Mouse (Mus musculus): Measurements from ENCODE around the gene Gm7271. TPM values are rescaled to one million over a fixed set of nuclear protein-coding genes. Genes with fewer than 3 reads are reported as not detected.

Gm7271 gene
- polyA plus RNA-seq, 1 experiment from 2014 or later, result not detected

GRCm38 (mm10) chr5:76529704-76530066 lies 45.8 kb downstream of the Gm7271 start:
- H3K4me2 ChIP-seq (replicated peaks), result peak overlapping the region; percentile 93
- H3K4me3 ChIP-seq, result peak overlapping the region; percentile 97
- peak overlapping the region; percentile 76 for H3K27ac ChIP-seq (replicated peaks)
- H3K36me3 ChIP-seq, result peaks cover 11% of the 10 kb centered on the region
- ATAC-seq (ENCODE audit: low FRiP score, low read depth), result no peak; the same call in 1 of the 2 replicates
- whole genome bisulfite sequencing, result 11% methylated on average over 9 of the region's 9 CpGs
- no peaks in the 10 kb centered on the region for H3K27me3 ChIP-seq
- H3K4me1 ChIP-seq, result peaks cover 12% of the 10 kb centered on the region
- peak overlapping the region; percentile 82 for H3K9ac ChIP-seq (replicated peaks)
- H3K9me3 ChIP-seq, result no peaks in the 10 kb centered on the region

- Histone ChIP-seq H3K4me2 (replicated peaks) (no peak overlapping the region), H3K4me3 (no peak overlapping the region), H3K27ac (replicated peaks) (no peak overlapping the region), H3K9ac (replicated peaks) (no peak overlapping the region), H3K9me3 (no peaks in the 10 kb centered on the region), H3K36me3 (peaks cover 40% of the 10 kb centered on the region), H3K4me1 (peaks cover 12% of the 10 kb centered on the region), H3K27me3 (no peaks in the 10 kb centered on the region)
- no peak for ATAC-seq (ENCODE audit: low FRiP score, low read depth)
- 87% methylated on average over 6 of the region's 6 CpGs for WGBS
Observed at GRCm38 (mm10) chr5:76533186-76533585, 49.3 kb downstream of the Gm7271 start.

- H3K27me3 ChIP-seq, result no peaks in the 10 kb centered on the region
- no peak overlapping the region for H3K4me3 ChIP-seq
- ATAC-seq (ENCODE audit: low FRiP score, low read depth), result no peak
- no peak overlapping the region for H3K4me2 ChIP-seq (replicated peaks)
- H3K9me3 ChIP-seq, result no peaks in the 10 kb centered on the region
- no peak overlapping the region for H3K27ac ChIP-seq (replicated peaks)
- WGBS, result 91% methylated on average over 1 of the region's 1 CpGs
- H3K4me1 ChIP-seq, result no peaks in the 10 kb centered on the region
- peaks cover 52% of the 10 kb centered on the region for H3K36me3 ChIP-seq
- H3K9ac ChIP-seq (replicated peaks), result no peak overlapping the region
Observed at GRCm38 (mm10) chr5:76536231-76536630, 52.4 kb downstream of the Gm7271 start.

GRCm38 (mm10) chr5:76537578-76537977 lies 53.7 kb downstream of the Gm7271 start:
- Histone ChIP-seq H3K9me3 (no peaks in the 10 kb centered on the region), H3K4me3 (no peak overlapping the region), H3K36me3 (peaks cover 60% of the 10 kb centered on the region), H3K27me3 (no peaks in the 10 kb centered on the region), H3K4me2 (replicated peaks) (no peak overlapping the region), H3K27ac (replicated peaks) (no peak overlapping the region), H3K4me1 (no peaks in the 10 kb centered on the region), H3K9ac (replicated peaks) (no peak overlapping the region)
- WGBS, result 95% methylated on average over 10 of the region's 10 CpGs
- ATAC-seq (ENCODE audit: low FRiP score, low read depth), result no peak

- Histone ChIP-seq H3K9ac (replicated peaks) (no peak overlapping the region), H3K4me3 (no peak overlapping the region), H3K27me3 (no peaks in the 10 kb centered on the region), H3K4me1 (no peaks in the 10 kb centered on the region), H3K9me3 (no peaks in the 10 kb centered on the region), H3K4me2 (replicated peaks) (no peak overlapping the region), H3K27ac (replicated peaks) (no peak overlapping the region), H3K36me3 (peaks cover 70% of the 10 kb centered on the region)
- 64% methylated on average over 8 of the region's 8 CpGs for WGBS
- ATAC-seq (ENCODE audit: low FRiP score, low read depth), result no peak
Observed at GRCm38 (mm10) chr5:76540181-76540580, 56.3 kb downstream of the Gm7271 start.

- no peaks in the 10 kb centered on the region for H3K4me1 ChIP-seq
- no peak overlapping the region for H3K27ac ChIP-seq (replicated peaks)
- H3K27me3 ChIP-seq, result no peaks in the 10 kb centered on the region
- H3K36me3 ChIP-seq, result peaks cover 69% of the 10 kb centered on the region
- ATAC-seq (ENCODE audit: low FRiP score, low read depth), result no peak
- no peak overlapping the region for H3K4me3 ChIP-seq
- H3K9me3 ChIP-seq, result no peaks in the 10 kb centered on the region
- H3K4me2 ChIP-seq (replicated peaks), result no peak overlapping the region
- no peak overlapping the region for H3K9ac ChIP-seq (replicated peaks)
Observed at GRCm38 (mm10) chr5:76540842-76541241, 57.0 kb downstream of the Gm7271 start.

- peaks cover 61% of the 10 kb centered on the region for H3K36me3 ChIP-seq
- H3K4me3 ChIP-seq, result no peak overlapping the region
- ATAC-seq (ENCODE audit: low FRiP score, low read depth), result no peak
- 92% methylated on average over 8 of the region's 8 CpGs for WGBS
- no peaks in the 10 kb centered on the region for H3K27me3 ChIP-seq
- no peaks in the 10 kb centered on the region for H3K9me3 ChIP-seq
- no peak overlapping the region for H3K9ac ChIP-seq (replicated peaks)
- H3K4me2 ChIP-seq (replicated peaks), result no peak overlapping the region
- H3K4me1 ChIP-seq, result no peaks in the 10 kb centered on the region
- H3K27ac ChIP-seq (replicated peaks), result no peak overlapping the region
Observed at GRCm38 (mm10) chr5:76543200-76543599, 59.4 kb downstream of the Gm7271 start.

GRCm38 (mm10) chr5:76550426-76550825 lies 66.6 kb downstream of the Gm7271 start:
- no peak overlapping the region for H3K9ac ChIP-seq (replicated peaks)
- ATAC-seq (ENCODE audit: low FRiP score, low read depth), result no peak
- no peak overlapping the region for H3K27ac ChIP-seq (replicated peaks)
- H3K4me3 ChIP-seq, result no peak overlapping the region
- WGBS, result 92% methylated on average over 8 of the region's 8 CpGs
- H3K27me3 ChIP-seq, result no peaks in the 10 kb centered on the region
- no peaks in the 10 kb centered on the region for H3K4me1 ChIP-seq
- no peaks in the 10 kb centered on the region for H3K9me3 ChIP-seq
- no peak overlapping the region for H3K4me2 ChIP-seq (replicated peaks)
- H3K36me3 ChIP-seq, result peaks cover 42% of the 10 kb centered on the region

GRCm38 (mm10) chr5:76565321-76565720 lies 81.5 kb downstream of the Gm7271 start:
- no peak overlapping the region for H3K4me3 ChIP-seq
- 28% methylated on average over 3 of the region's 3 CpGs for WGBS
- H3K27me3 ChIP-seq, result no peaks in the 10 kb centered on the region
- H3K4me1 ChIP-seq, result no peaks in the 10 kb centered on the region
- peaks cover 77% of the 10 kb centered on the region for H3K36me3 ChIP-seq
- no peak overlapping the region for H3K9ac ChIP-seq (replicated peaks)
- ATAC-seq (ENCODE audit: low FRiP score, low read depth), result no peak
- no peak overlapping the region for H3K4me2 ChIP-seq (replicated peaks)
- H3K27ac ChIP-seq (replicated peaks), result no peak overlapping the region
- H3K9me3 ChIP-seq, result no peaks in the 10 kb centered on the region; the same call in 1 of the 2 replicates

Other genes with a start within 250 kb of the Gm7271 start
- gene Clock, start 179.2 kb upstream of the Gm7271 start, polyA plus RNA-seq (2016; fragmentation: Nextera tagmentation; extraction: Ambion mirVana), result 14.7 and 15.3 TPM in 2 replicates
- gene Pdcl2, start 152.9 kb upstream of the Gm7271 start, polyA plus RNA-seq (2016; fragmentation: Nextera tagmentation; extraction: Ambion mirVana), result not detected in 2 replicates
- gene Nmu, start 120.3 kb upstream of the Gm7271 start, polyA plus RNA-seq (2016; fragmentation: Nextera tagmentation; extraction: Ambion mirVana), result not detected in 2 replicates
- gene Exoc1, start 45.3 kb downstream of the Gm7271 start, polyA plus RNA-seq (2016; fragmentation: Nextera tagmentation; extraction: Ambion mirVana), result 57.4 and 57.6 TPM in 2 replicates
- 8.0 and 8.7 TPM in 2 replicates for gene Cep135, start 104.7 kb downstream of the Gm7271 start, polyA plus RNA-seq (2016; fragmentation: Nextera tagmentation; extraction: Ambion mirVana)
- gene C530008M17Rik, start 172.5 kb downstream of the Gm7271 start, polyA plus RNA-seq (2016; fragmentation: Nextera tagmentation; extraction: Ambion mirVana), result 74.1 and 79.0 TPM in 2 replicates

Measured in midbrain, embryonic 12.5 days (tissue).